Mouse (Mus musculus): ENCODE results near the gene Klhl31.

DNA sequence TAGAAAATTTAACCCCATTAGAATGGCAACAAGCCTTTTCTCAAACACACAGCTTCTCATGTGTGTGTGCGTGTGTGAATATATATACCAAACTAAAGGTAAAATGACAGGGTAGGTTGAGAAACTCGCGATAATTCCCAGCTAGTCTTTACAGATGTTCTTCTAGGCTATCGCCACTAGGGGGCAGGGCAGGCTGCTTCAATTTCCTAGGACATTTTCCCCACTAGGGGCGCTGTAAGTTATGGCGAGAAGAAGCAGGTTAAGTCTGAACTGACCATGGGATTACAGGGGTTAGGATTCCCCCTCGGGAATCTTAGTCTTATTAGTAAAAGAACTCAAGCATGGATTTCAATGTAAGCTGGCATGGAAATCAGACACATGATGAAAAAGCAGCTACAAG is 39.9 kb upstream of the Klhl31 start:
- TF ChIP-seq MAX (IDR thresholded peaks at IDR 0.05): no peak
- TF ChIP-seq CTCF (IDR thresholded peaks at IDR 0.05; ENCODE audit: control insufficient read depth, insufficient read depth, insufficient read length): peak; percentile 75
- TF ChIP-seq MYOG (IDR thresholded peaks at IDR 0.05; ENCODE audit: control insufficient read depth, extremely low read depth, insufficient read length): no peak
- TF ChIP-seq FOSL1 (IDR thresholded peaks at IDR 0.05; ENCODE audit: insufficient read depth, low read length, poor library complexity, severe bottlenecking): no peak
